Comparison of ENCODE assay signal across 16 mouse cellular contexts in genomic region chr6:72386561-72386960, GRCm38 (mm10). TPM values are rescaled to one million over a fixed set of nuclear protein-coding genes. Genes with fewer than 3 reads are reported as not detected.
"Had no signal": no experiment of that assay in that cellular context is flagged by ENCODE, and none has a peak within 500 bp of the region (broad histone marks: within the 10 kb centered on the region; RNA-seq: fewer than 3 reads in every experiment).

No protein-coding gene starts in this region.

- H3K9me3 ChIP-seq: megakaryocyte, embryonic 14.5 days; midbrain, embryonic 13.5 days; midbrain, embryonic 15.5 days; neural tube, embryonic 12.5 days; stomach, embryonic 15.5 days had no signal

- H3K27me3 ChIP-seq: megakaryocyte, embryonic 14.5 days; stomach, embryonic 15.5 days had no signal

- H3K9ac ChIP-seq: lung, embryonic 14.5 days; midbrain, embryonic 13.5 days; midbrain, embryonic 15.5 days; neural tube, embryonic 12.5 days; stomach, embryonic 15.5 days had no signal

- H3K4me2 ChIP-seq: lung, embryonic 14.5 days; midbrain, embryonic 11.5 days; midbrain, embryonic 13.5 days; midbrain, embryonic 15.5 days; neural tube, embryonic 12.5 days; stomach, embryonic 15.5 days had no signal

- H3K4me3 ChIP-seq: megakaryocyte, embryonic 14.5 days; midbrain, embryonic 13.5 days; midbrain, embryonic 15.5 days; neural tube, embryonic 12.5 days; stomach, embryonic 15.5 days had no signal

- ATAC-seq: midbrain, embryonic 13.5 days; midbrain, embryonic 15.5 days had no signal

- DNase-seq: lung, adult 18-20 months; lung, embryonic 14.5 days; lung, postnatal 10 days; lung, postnatal 4 days; right cerebral cortex, postnatal 14 days; thymus, adult 2 months; thymus, postnatal 25 days; thymus, postnatal 4 days had no signal

- H3K27ac ChIP-seq: midbrain, embryonic 13.5 days; midbrain, embryonic 15.5 days; neural tube, embryonic 12.5 days; stomach, embryonic 15.5 days; stomach, postnatal 0 days had no signal

- H3K36me3 ChIP-seq: midbrain, embryonic 13.5 days; midbrain, embryonic 15.5 days; neural tube, embryonic 12.5 days had no signal

RNA-seq across cellular contexts. Expression of gene Tmem150a, which starts 31.3 kb away (rescaled TPM):
- total RNA-seq: monocyte, adult 5-6 weeks had no signal
